Mouse (Mus musculus) hindbrain, postnatal 0 days (tissue): ENCODE results near the gene Gm7247. TPM values are rescaled to one million over a fixed set of nuclear protein-coding genes. Genes with fewer than 3 reads are reported as not detected.
"Not testable (repeated sequence)": the region's sequence is repeated elsewhere in the genome, so short reads cannot be mapped to it uniquely, and the experiment has no call there.

ENCODE experiments used
- ATAC-seq: fragments of 200-750 bp; cut with Nextera tagmentation; 2 replicates; pipeline ENCODE4 v1.8.0; 2017; ENCODE audit warnings: mild to moderate bottlenecking, moderate TSS enrichment, moderate library complexity
- DNase-seq: peaks from one replicate; pipeline ENCODE4 v3.0.0-alpha.2; 2015; ENCODE audit warnings: low spot score
- H3K27ac ChIP-seq: fragments of 300-500 bp; sonication (generic); 2 replicates; pipeline ENCODE4 v1.5.1; 2014; ENCODE audit warnings: mild to moderate bottlenecking
- H3K27me3 ChIP-seq: fragments of 300-500 bp; sonication (generic); 2 replicates; pipeline ENCODE4 v1.6.1; 2014; ENCODE audit warnings: low read length, mixed read lengths; ENCODE audit not compliant: insufficient read depth
- H3K36me3 ChIP-seq: fragments of 300-500 bp; sonication (generic); 2 replicates; pipeline ENCODE4 v1.6.1; 2014; ENCODE audit warnings: low read length, mixed read lengths; ENCODE audit not compliant: insufficient read depth
- H3K4me1 ChIP-seq: fragments of 300-500 bp; sonication (generic); 2 replicates; pipeline ENCODE4 v1.6.1; 2014; ENCODE audit warnings: antibody characterized with exemption, low read length, mixed read lengths; ENCODE audit not compliant: insufficient read depth
- H3K4me2 ChIP-seq: fragments of 300-500 bp; sonication (generic); 2 replicates; pipeline ENCODE4 v1.6.1; 2014; ENCODE audit warnings: low read depth, mild to moderate bottlenecking, low read length, moderate library complexity, mixed read lengths
- H3K4me3 ChIP-seq: fragments of 300-500 bp; sonication (generic); 2 replicates; pipeline ENCODE4 v1.5.1; 2014; ENCODE audit warnings: low read length
- H3K9ac ChIP-seq: fragments of 300-500 bp; sonication (generic); replicated peaks from 2 replicates; pipeline ENCODE4 v1.6.1; 2014; ENCODE audit warnings: mild to moderate bottlenecking, low read length, moderate library complexity, mixed read lengths
- H3K9me3 ChIP-seq: fragments of 300-500 bp; sonication (generic); 2 replicates; pipeline ENCODE4 v1.6.1; 2016; ENCODE audit warnings: low read length, mixed read lengths
- CTCF ChIP-seq: IDR thresholded peaks from 2 replicates; pipeline ENCODE4 v1.5.1; 2016; ENCODE audit warnings: antibody characterized with exemption, control low read depth, low read depth
- WGBS: fragments of 180-500 bp; shearing (Covaris S2); extraction: QIAGEN DNeasy Blood & Tissue Kit; methylation state at CpG from one replicate; pipeline ENCODE4 v1.1.7; 2014; 5-methylcytosine and 5-hydroxymethylcytosine counted together
- polyA plus RNA-seq: library from polyadenylated mRNA; unstranded; fragments of >200 nt; fragmentation: Nextera tagmentation; extraction: Ambion mirVana; gene quantifications from 2 replicates; pipeline ENCODE4 v1.2.1, GENCODE M21; 2015
- total RNA-seq: library from RNA; depleted of rRNA; stranded (reverse); fragments of >200 nt; gene quantifications from 2 replicates; pipeline ENCODE4 v1.2.3, GENCODE M21; 2014; rRNA removed

Gene Gm7247
- total and polyA plus RNA-seq, 2 experiments from 2014 or later: not detected

GRCm38 (mm10) chr14:51552490-51552889 is 190.9 kb downstream of the Gm7247 start, which contains the start of gene Gm5622:
Gene Gm5622, plus strand, starts transcription at chr14:51552790.
- TF ChIP-seq CTCF: no peak

GRCm38 (mm10) chr14:51573963-51574362 is 212.4 kb downstream of the Gm7247 start, which contains the start of gene Gm17175:
Gene Gm17175, minus strand, starts transcription at chr14:51574063.
- not testable (repeated sequence) for H3K9ac ChIP-seq, H3K4me3 ChIP-seq, H3K27ac ChIP-seq, DNase-seq, H3K4me1 ChIP-seq, H3K9me3 ChIP-seq, ATAC-seq, H3K27me3 ChIP-seq, H3K36me3 ChIP-seq, H3K4me2 ChIP-seq
- WGBS: 85% methylated on average over 2 of the region's 2 CpGs

More at GRCm38 (mm10) chr14:51552490-51552889, 190.9 kb downstream of the Gm7247 start, which contains the start of gene Gm5622:
- H3K4me3 ChIP-seq: no peak within 1 kb of the TSS
- no peak for ATAC-seq
- H3K36me3 ChIP-seq: no peaks in the 10 kb centered on the region
- no peaks in the 10 kb centered on the region for H3K4me1 ChIP-seq
- H3K9me3 ChIP-seq: no peaks in the 10 kb centered on the region
- no peak for DNase-seq
- 96% methylated on average over 4 of the region's 4 CpGs for WGBS
- H3K27me3 ChIP-seq: no peaks in the 10 kb centered on the region
- no peak within 1 kb of the TSS for H3K4me2 ChIP-seq
- no peak within 1 kb of the TSS for H3K27ac ChIP-seq
- H3K9ac ChIP-seq: no peak within 1 kb of the TSS

GRCm38 (mm10) chr14:51592039-51592438 is 230.5 kb downstream of the Gm7247 start, which contains the start of gene Gm17174:
Gene Gm17174, minus strand, starts transcription at chr14:51592139.
- ATAC-seq, H3K9ac ChIP-seq, H3K27me3 ChIP-seq, H3K9me3 ChIP-seq, H3K27ac ChIP-seq, H3K4me3 ChIP-seq, DNase-seq, H3K4me1 ChIP-seq, H3K36me3 ChIP-seq, H3K4me2 ChIP-seq: not testable (repeated sequence)
- WGBS: 95% methylated on average over 4 of the region's 4 CpGs

- Histone ChIP-seq H3K27ac (no peak within 1 kb of the TSS), H3K27me3 (no peaks in the 10 kb centered on the region), H3K4me1 (no peaks in the 10 kb centered on the region), H3K9ac (no peak within 1 kb of the TSS), H3K4me3 (no peak within 1 kb of the TSS), H3K9me3 (no peaks in the 10 kb centered on the region), H3K4me2 (no peak within 1 kb of the TSS), H3K36me3 (no peaks in the 10 kb centered on the region)
- ATAC-seq: no peak
- DNase-seq: no peak
- no peak for TF ChIP-seq CTCF
- WGBS: 96% methylated on average over 1 of the region's 1 CpGs
Observed at GRCm38 (mm10) chr14:51611210-51611609, 249.7 kb downstream of the Gm7247 start, which contains the start of gene Gm17078. Gene Gm17078, minus strand, starts transcription at chr14:51611310.

Other genes with a start within 250 kb of the Gm7247 start
- not detected in 2 replicates for gene Eddm3b, start 247.3 kb upstream of the Gm7247 start, total RNA-seq
- not detected in 2 replicates for gene Eddm3b, start 247.3 kb upstream of the Gm7247 start, polyA plus RNA-seq
- 0.52 and 1.3 TPM in 2 replicates for gene Rnase6, start 237.8 kb upstream of the Gm7247 start, total RNA-seq
- gene Rnase6, start 237.8 kb upstream of the Gm7247 start, polyA plus RNA-seq: 1.0 TPM in 2 replicates
- 0.16 and 0.18 TPM in 2 replicates for gene Rnase1, start 215.0 kb upstream of the Gm7247 start, total RNA-seq
- 1.6 and 2.4 TPM in 2 replicates for gene Rnase1, start 215.0 kb upstream of the Gm7247 start, polyA plus RNA-seq
- not detected in 2 replicates for gene Rnase2b, start 199.5 kb upstream of the Gm7247 start, total RNA-seq
- gene Rnase2b, start 199.5 kb upstream of the Gm7247 start, polyA plus RNA-seq: not detected in 2 replicates
- gene Ang2, start 162.6 kb upstream of the Gm7247 start, total RNA-seq: not detected in 2 replicates
- gene Ang2, start 162.6 kb upstream of the Gm7247 start, polyA plus RNA-seq: not detected in 2 replicates
- not detected in 2 replicates for gene Ear14, start 158.4 kb upstream of the Gm7247 start, total RNA-seq
- not detected in 2 replicates for gene Ear14, start 158.4 kb upstream of the Gm7247 start, polyA plus RNA-seq
- gene Rnase2a, start 105.6 kb upstream of the Gm7247 start, total RNA-seq: not detected in 2 replicates
- gene Rnase2a, start 105.6 kb upstream of the Gm7247 start, polyA plus RNA-seq: not detected in 2 replicates
- gene Vmn2r88, start 49.1 kb downstream of the Gm7247 start, total RNA-seq: not detected in 2 replicates
- gene Vmn2r88, start 49.1 kb downstream of the Gm7247 start, polyA plus RNA-seq: not detected in 2 replicates
- not detected in 2 replicates for gene Vmn2r89, start 90.1 kb downstream of the Gm7247 start, total RNA-seq
- not detected in 2 replicates for gene Vmn2r89, start 90.1 kb downstream of the Gm7247 start, polyA plus RNA-seq
- not detected in 2 replicates for gene Gm5622, start 191.0 kb downstream of the Gm7247 start, total RNA-seq
- gene Gm5622, start 191.0 kb downstream of the Gm7247 start, polyA plus RNA-seq: not detected in 2 replicates
- gene Gm17175, start 212.3 kb downstream of the Gm7247 start, total RNA-seq: not detected in 2 replicates
- not detected in 2 replicates for gene Gm17175, start 212.3 kb downstream of the Gm7247 start, polyA plus RNA-seq
- not detected in 2 replicates for gene Gm17174, start 230.4 kb downstream of the Gm7247 start, total RNA-seq
- gene Gm17174, start 230.4 kb downstream of the Gm7247 start, polyA plus RNA-seq: not detected in 2 replicates
- not detected in 2 replicates for gene Gm17078, start 249.6 kb downstream of the Gm7247 start, total RNA-seq
- not detected in 2 replicates for gene Gm17078, start 249.6 kb downstream of the Gm7247 start, polyA plus RNA-seq